Mouse (Mus musculus) ovary, postnatal 14 days (tissue): Measurements from ENCODE around the gene Rfx4.

ENCODE experiments used
- DNase-seq: peaks from one replicate; pipeline ENCODE4 v3.0.0; 2022; ENCODE audit warnings: low spot score

Gene Rfx4

GRCm38 (mm10) chr10:84910758-84911384 lies 155.0 kb downstream of the Rfx4 start:
- DNase-seq, result no peak

- no peak for DNase-seq
Measured at GRCm38 (mm10) chr10:84913148-84913547, 157.3 kb downstream of the Rfx4 start.

- DNase-seq, result no peak
Measured at GRCm38 (mm10) chr10:84915476-84915875, 159.6 kb downstream of the Rfx4 start.

GRCm38 (mm10) chr10:84916810-84917730 lies 161.2 kb downstream of the Rfx4 start, which contains the start of gene Ric8b:
Gene Ric8b, plus strand, starts transcription at chr10:84917616.
- peak; percentile 97 for DNase-seq

GRCm38 (mm10) chr10:84917731-84918095 lies 161.9 kb downstream of the Rfx4 start:
- no peak for DNase-seq

- no peak for DNase-seq
Measured at GRCm38 (mm10) chr10:84926336-84926735, 170.5 kb downstream of the Rfx4 start.

GRCm38 (mm10) chr10:84926885-84927284 lies 171.0 kb downstream of the Rfx4 start:
- DNase-seq, result no peak

GRCm38 (mm10) chr10:84928465-84928864 lies 172.6 kb downstream of the Rfx4 start:
- DNase-seq, result no peak

GRCm38 (mm10) chr10:84935553-84936209 lies 179.8 kb downstream of the Rfx4 start:
- DNase-seq, result no peak

- no peak for DNase-seq
Measured at GRCm38 (mm10) chr10:84936832-84937515, 181.1 kb downstream of the Rfx4 start.

GRCm38 (mm10) chr10:84938094-84938820 lies 182.4 kb downstream of the Rfx4 start:
- no peak for DNase-seq

GRCm38 (mm10) chr10:84938886-84939285 lies 183.0 kb downstream of the Rfx4 start:
- DNase-seq, result no peak

- no peak for DNase-seq
Measured at GRCm38 (mm10) chr10:84940356-84940755, 184.5 kb downstream of the Rfx4 start.

GRCm38 (mm10) chr10:84945692-84946091 lies 189.8 kb downstream of the Rfx4 start:
- DNase-seq, result no peak

GRCm38 (mm10) chr10:84948970-84949683 lies 193.3 kb downstream of the Rfx4 start:
- DNase-seq, result no peak

GRCm38 (mm10) chr10:84949684-84950010 lies 193.8 kb downstream of the Rfx4 start:
- no peak for DNase-seq

GRCm38 (mm10) chr10:84950384-84950783 lies 194.5 kb downstream of the Rfx4 start:
- DNase-seq, result no peak

- DNase-seq, result no peak
Measured at GRCm38 (mm10) chr10:84954236-84954635, 198.4 kb downstream of the Rfx4 start.
